Mouse (Mus musculus): Measurements from ENCODE around the gene Dexi.
A peak's percentile ranks its signal among the peaks of the same experiment; 100 is the strongest.

DNA sequence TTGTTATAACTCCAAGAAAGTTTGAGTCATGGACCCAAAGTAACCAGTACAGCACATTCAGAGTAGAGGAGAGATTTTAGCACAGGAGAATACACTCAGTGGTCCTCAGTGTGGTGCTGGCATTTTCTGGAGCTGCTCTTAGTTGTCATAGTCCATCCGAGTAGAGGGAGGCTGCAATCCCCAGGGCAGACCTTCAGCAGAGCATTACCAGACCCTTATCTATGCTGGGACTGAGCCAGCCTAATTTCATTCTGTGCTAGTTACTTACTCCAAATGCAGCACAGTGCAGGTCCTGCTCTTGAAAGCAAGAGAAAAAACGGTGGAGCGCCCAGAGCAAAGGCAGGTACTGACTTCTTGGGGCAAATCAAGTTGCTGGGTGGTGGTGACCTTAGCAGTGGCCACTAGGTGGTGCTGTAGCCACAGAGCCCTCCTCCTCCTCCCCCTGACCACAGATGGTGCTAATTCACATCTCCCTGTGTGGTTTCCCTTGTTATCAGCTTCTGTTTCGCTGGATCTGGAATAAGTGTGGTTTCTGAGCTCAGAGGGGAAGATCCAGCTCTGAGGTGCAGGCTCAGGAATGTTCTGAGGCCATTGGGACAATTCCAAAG, 22.5 kb upstream of the Dexi start:
- TF ChIP-seq CHD2 (IDR thresholded peaks at IDR 0.05; ENCODE audit: low read length): no peak
- peak; percentile 87 to 94 (median 92) for TF ChIP-seq CTCF (IDR thresholded peaks at IDR 0.05 in 2 of 3, conservative IDR thresholded peaks at IDR 0.05 in 1 of 3; ENCODE audit: control insufficient read depth in 1 of 3, insufficient read depth in 1 of 3, low read depth in 2 of 3, low read length in 3 of 3, poor library complexity in 1 of 3, severe bottlenecking in 1 of 3)
- TF ChIP-seq MEF2A (IDR thresholded peaks at IDR 0.05; ENCODE audit: extremely low read depth, insufficient replicate concordance, low read depth, low read length, poor library complexity, severe bottlenecking): no peak
- no peak for TF ChIP-seq BHLHE40 (IDR thresholded peaks at IDR 0.05; ENCODE audit: borderline replicate concordance, low read depth, low read length)
